ENCODE assay signal across 8 mouse cellular contexts in the genomic region with DNA sequence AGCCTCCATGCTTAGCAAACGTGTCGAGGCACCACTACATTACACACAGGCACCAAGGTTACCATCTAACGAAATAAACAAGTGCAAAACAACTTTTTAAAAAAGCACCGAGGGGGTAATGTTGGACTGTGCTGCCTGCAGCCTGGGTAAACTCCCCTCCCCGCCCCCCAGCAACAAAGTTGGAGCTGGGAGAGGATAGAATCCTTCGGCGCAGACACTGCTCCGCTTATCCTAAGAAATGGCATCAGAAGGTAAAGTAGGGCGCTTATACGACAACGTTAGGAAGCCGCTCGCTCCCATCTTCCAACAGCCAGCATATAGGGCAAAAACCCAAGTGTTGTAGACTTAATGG. TPM values are rescaled to one million over a fixed set of nuclear protein-coding genes. Genes with fewer than 3 reads are reported as not detected.
DNase-seq lines count a peak whose midpoint lies in the region; ATAC-seq and TF ChIP-seq lines count a peak whose summit lies in the region.

No protein-coding gene starts in this region.

- peaks cover 50% of the 10 kb centered on the region for H3K79me3 ChIP-seq in C2C12 (ENCODE audit: low read depth)

- no peak for TF ChIP-seq CTCF in heart, adult 2 months (IDR thresholded peaks at IDR 0.05)
- TF ChIP-seq CTCF in C2C12 (IDR thresholded peaks at IDR 0.05; ENCODE audit: control insufficient read depth, insufficient read depth, insufficient read length) = no peak

- H3K4me3 ChIP-seq in heart, adult 2 months = peak overlapping the region; percentile 80
- peak overlapping the region; percentile 74 for H3K4me3 ChIP-seq in C2C12 (ENCODE audit: insufficient read depth, poor library complexity, severe bottlenecking)
- H3K4me3 ChIP-seq in embryonic facial prominence, embryonic 10.5 days = peak overlapping the region; percentile 97
- H3K4me3 ChIP-seq in hindbrain, embryonic 15.5 days = peak overlapping the region; percentile 99

- TF ChIP-seq EP300 in heart, adult 2 months (IDR thresholded peaks at IDR 0.05; ENCODE audit: insufficient read depth, low read depth, low read length) = no peak

- peaks cover 22% of the 10 kb centered on the region for H3K36me3 ChIP-seq in heart, adult 2 months (ENCODE audit: control insufficient read depth, insufficient read depth, low read length)
- peaks cover 22% of the 10 kb centered on the region for H3K36me3 ChIP-seq in C2C12 (ENCODE audit: control insufficient read depth, insufficient read depth)
- peaks cover 17% of the 10 kb centered on the region for H3K36me3 ChIP-seq in embryonic facial prominence, embryonic 10.5 days (replicated peaks)
- no peaks in the 10 kb centered on the region for H3K36me3 ChIP-seq in hindbrain, embryonic 15.5 days

- H3K79me2 ChIP-seq in heart, adult 2 months (replicated peaks; ENCODE audit: control insufficient read depth, insufficient read depth, low read length) = 0 out of 2 replicates have a peak, but pooled peaks cover 2% of the 10 kb centered on the region
- peaks cover 58% of the 10 kb centered on the region for H3K79me2 ChIP-seq in C2C12 (ENCODE audit: control insufficient read depth, insufficient read depth)

- TF ChIP-seq POLR2A in heart, adult 2 months (IDR thresholded peaks at IDR 0.05; ENCODE audit: insufficient read depth, low read depth, low read length) = no peak

- peaks cover 13% of the 10 kb centered on the region for H3K4me1 ChIP-seq in heart, adult 2 months (ENCODE audit: control insufficient read depth, insufficient read depth, low read length)
- peaks cover 34% of the 10 kb centered on the region for H3K4me1 ChIP-seq in embryonic facial prominence, embryonic 10.5 days
- H3K4me1 ChIP-seq in hindbrain, embryonic 15.5 days (replicated peaks) = peaks cover 40% of the 10 kb centered on the region

- DNase-seq in heart, adult 2 months = no peak
- no peak for DNase-seq in heart, postnatal 10 days
- DNase-seq in embryonic facial prominence, embryonic 10.5 days (ENCODE audit: low spot score) = no peak
- peak; percentile 11 for DNase-seq in mesoderm, embryonic 11.5 days (ENCODE audit: low read depth, low spot score)
- DNase-seq in layer of hippocampus, postnatal 25 days (ENCODE audit: extremely low spot score in 1 of 2, low spot score in 1 of 2) = no peak
- DNase-seq in spleen, postnatal 10 days (ENCODE audit: low spot score in 2 of 2) = no peak

- H3ac ChIP-seq in C2C12 (ENCODE audit: control insufficient read depth, insufficient read length, low read depth) = peak overlapping the region; percentile 96

- H3K27me3 ChIP-seq in heart, adult 2 months (ENCODE audit: control insufficient read depth, insufficient read depth, low read length) = no peaks in the 10 kb centered on the region
- H3K27me3 ChIP-seq in C2C12 (ENCODE audit: control insufficient read depth, insufficient read depth, insufficient read length) = no peaks in the 10 kb centered on the region
- no peaks in the 10 kb centered on the region for H3K27me3 ChIP-seq in embryonic facial prominence, embryonic 10.5 days (replicated peaks; ENCODE audit: low read depth, poor library complexity, severe bottlenecking)
- no peaks in the 10 kb centered on the region for H3K27me3 ChIP-seq in hindbrain, embryonic 15.5 days

- H3K9me3 ChIP-seq in embryonic facial prominence, embryonic 10.5 days = no peaks in the 10 kb centered on the region
- no peaks in the 10 kb centered on the region for H3K9me3 ChIP-seq in hindbrain, embryonic 15.5 days

- under 1% methylated on average over 13 of the region's 13 CpGs for whole genome bisulfite sequencing in heart, adult 2 months
- 2% methylated on average over 13 of the region's 13 CpGs for WGBS in embryonic facial prominence, embryonic 10.5 days
- WGBS in hindbrain, embryonic 15.5 days = 2% methylated on average over 13 of the region's 13 CpGs

- peak overlapping the region; percentile 98 for H3K27ac ChIP-seq in heart, adult 2 months
- peak overlapping the region; percentile 98 for H3K27ac ChIP-seq in embryonic facial prominence, embryonic 10.5 days (replicated peaks)
- H3K27ac ChIP-seq in hindbrain, embryonic 15.5 days (replicated peaks) = peak overlapping the region; percentile 89

- H3K4me2 ChIP-seq in hindbrain, embryonic 15.5 days = peak overlapping the region; percentile 79

- ATAC-seq in hindbrain, embryonic 15.5 days (ENCODE audit: low FRiP score, low read depth) = no peak; the same call in 1 of the 2 replicates

- intact Hi-C loops in heart, adult 2 months (cut with DNase I) = no loop called here
- intact Hi-C loops in heart, postnatal 10 days (cut with DNase I) = no loop called here

- H3K9ac ChIP-seq in heart, adult 2 months (ENCODE audit: low read depth, low read length) = peak overlapping the region; percentile 98
- H3K9ac ChIP-seq in hindbrain, embryonic 15.5 days = peak overlapping the region; percentile 90

TF ChIP-seq in C2C12, 6 proteins besides CTCF, POLR2A, EP300 and RAD21:
- TF ChIP-seq MYOG (IDR thresholded peaks at IDR 0.05; ENCODE audit: control insufficient read depth, extremely low read depth, insufficient read length) (no peak), CEBPB (IDR thresholded peaks at IDR 0.05; ENCODE audit: low read depth) (no peak), USF1 (IDR thresholded peaks at IDR 0.05; ENCODE audit: low read depth) (no peak), MYOD1 (IDR thresholded peaks at IDR 0.05; ENCODE audit: control insufficient read depth, insufficient read length, low read depth) (no peak), MAX (IDR thresholded peaks at IDR 0.05) (no peak), FOSL1 (IDR thresholded peaks at IDR 0.05; ENCODE audit: insufficient read depth, low read length, poor library complexity, severe bottlenecking) (no peak)

RNA-seq across cellular contexts. Expression of a gene that starts 0.8 kb away (rescaled TPM):
- total RNA-seq in heart, adult 2 months (2021) = 10 to 100 TPM; 63.9 to 86.1 TPM
- 29.8 and 46.1 TPM in 2 replicates for polyA plus RNA-seq in heart, adult 2 months (2012; rRNA removed)
- total RNA-seq in heart, postnatal 10 days (2021) = 10 to 100 TPM; 55.6 to 64.8 TPM
- 18.1 TPM for polyA plus RNA-seq in C2C12 (2012; fragmentation: generic; extraction: Trizol)
- 16.2 and 18.2 TPM in 2 replicates for polyA plus RNA-seq in embryonic facial prominence, embryonic 10.5 days (2016; fragmentation: Nextera tagmentation; extraction: Ambion mirVana)
- polyA plus RNA-seq in hindbrain, embryonic 15.5 days (2015; fragmentation: Nextera tagmentation; extraction: Ambion mirVana) = 16.1 and 16.5 TPM in 2 replicates
- 10 to 100 TPM; 51.5 to 59.1 TPM for total RNA-seq in layer of hippocampus, postnatal 25 days (2021)
